Mouse (Mus musculus) Patski (cell line): ENCODE results near the gene Gtf2ird2. TPM values are rescaled to one million over a fixed set of nuclear protein-coding genes. Genes with fewer than 3 reads are reported as not detected.

Experiments
- ATAC-seq: fragments of 100-300 bp; one replicate; pipeline ENCODE4 v1.8.0; 2021
- CTCF ChIA-PET: fragments of 350-600 bp; sonication (Branson Sonifier 250); formaldehyde crosslinking; loops from one replicate; lab custom pipeline; 2022; ENCODE audit warnings: inconsistent platforms; lab: Charles Lee
- POLR2A ChIA-PET: fragments of 350-600 bp; sonication (Branson Sonifier 250); formaldehyde crosslinking; loops from one replicate; lab custom pipeline; 2022; ENCODE audit warnings: antibody characterized with exemption, inconsistent platforms; lab: Charles Lee
- DNase-seq: peaks from one replicate; pipeline ENCODE4 v3.0.0-alpha.2; 2011; ENCODE audit warnings: low read depth, low spot score
- H3K27me3 ChIP-seq: fragments of 371-371 bp; one replicate; pipeline ENCODE4 v1.5.1; 2021
- CTCF ChIP-seq: fragments of 100-300 bp; IDR thresholded peaks from one replicate; pipeline ENCODE4 v1.5.1; 2021
- in situ Hi-C: fragments of 300-500 bp; cut with MboI; formaldehyde crosslinking; loops from 3 replicates; pipeline ENCODE4 v1.11.1; 2018; ENCODE audit warnings: low pct_unique_long_range_greater_than_20kb, mixed read lengths
- polyA plus RNA-seq: library from polyadenylated mRNA; unstranded; gene quantifications from one replicate; pipeline ENCODE4 v1.2.3, GENCODE M21; 2021

The Gtf2ird2 gene
- polyA plus RNA-seq, 1 experiment from 2014 or later, result 11.1 TPM

- DNase-seq (no peak), ATAC-seq (no peak)
- ChIA-PET CTCF (interaction anchor here (1.1 to 2.9 kb wide), 2 partner anchors 10 to 16 kb away, joined by 3 to 10 read pairs; no protein-coding TSS in a partner anchor), POLR2A (interaction anchor here (0.7 to 1.0 kb wide), 3 partner anchors 8 to 14 kb away, joined by 3 to 6 read pairs (median 3); no protein-coding TSS in a partner anchor)
- H3K27me3 ChIP-seq, result no peaks in the 10 kb centered on the region
- no peak for TF ChIP-seq CTCF
- in situ Hi-C loops, result no loop called here
Measured at GRCm38 (mm10) chr5:134257349-134258031, 73.7 kb downstream of the Gtf2ird2 start.

GRCm38 (mm10) chr5:134258395-134258794, 74.6 kb downstream of the Gtf2ird2 start:
- DNase-seq, result no peak
- in situ Hi-C loops, result no loop called here

GRCm38 (mm10) chr5:134258934-134259333, 75.1 kb downstream of the Gtf2ird2 start:
- TF ChIP-seq CTCF, result no peak
- no peaks in the 10 kb centered on the region for H3K27me3 ChIP-seq
- ChIA-PET CTCF (interaction anchor here (1.1 to 2.9 kb wide), 2 partner anchors 8 to 17 kb away, joined by 3 to 10 read pairs; no protein-coding TSS in a partner anchor), POLR2A (no interaction called here)
- ATAC-seq (no peak), DNase-seq (no peak)
- in situ Hi-C loops, result no loop called here

More at GRCm38 (mm10) chr5:134258395-134258794, 74.6 kb downstream of the Gtf2ird2 start:
- POLR2A ChIA-PET, result interaction anchor here (1.0 kb wide), 1 partner anchor 9 kb away, joined by 6 read pairs; no protein-coding TSS in a partner anchor
- TF ChIP-seq CTCF, result no peak
- ATAC-seq, result no peak
- CTCF ChIA-PET, result interaction anchor here (1.1 to 2.9 kb wide), 2 partner anchors 9 to 17 kb away, joined by 3 to 10 read pairs; no protein-coding TSS in a partner anchor
- no peaks in the 10 kb centered on the region for H3K27me3 ChIP-seq

- POLR2A ChIA-PET, result no interaction called here
- DNase-seq (no peak), ATAC-seq (no peak)
- H3K27me3 ChIP-seq, result no peaks in the 10 kb centered on the region
- no peak for TF ChIP-seq CTCF
- in situ Hi-C loops, result no loop called here
- CTCF ChIA-PET, result interaction anchor here (0.8 kb wide), 1 partner anchor 11 kb away, joined by 3 read pairs; no protein-coding TSS in a partner anchor
Measured at GRCm38 (mm10) chr5:134260001-134260636, 76.3 kb downstream of the Gtf2ird2 start.

- DNase-seq, result no peak
- TF ChIP-seq CTCF, result no peak
- no peaks in the 10 kb centered on the region for H3K27me3 ChIP-seq
- ChIA-PET POLR2A (interaction anchor here (0.6 to 1.6 kb wide), 4 partner anchors 12 to 64 kb away, joined by 3 to 5 read pairs (median 4); no protein-coding TSS in a partner anchor), CTCF (no interaction called here)
- ATAC-seq, result no peak
- in situ Hi-C loops, result no loop called here
Measured at GRCm38 (mm10) chr5:134265890-134266289, 82.1 kb downstream of the Gtf2ird2 start.

GRCm38 (mm10) chr5:134266404-134266803, 82.6 kb downstream of the Gtf2ird2 start:
- no peak for ATAC-seq
- CTCF ChIA-PET, result no interaction called here
- TF ChIP-seq CTCF, result no peak
- in situ Hi-C loops, result no loop called here
- POLR2A ChIA-PET, result interaction anchor here (0.9 kb wide), 1 partner anchor 64 kb away, joined by 5 read pairs; no protein-coding TSS in a partner anchor
- no peak for DNase-seq
- no peaks in the 10 kb centered on the region for H3K27me3 ChIP-seq

GRCm38 (mm10) chr5:134268751-134269150, 84.9 kb downstream of the Gtf2ird2 start:
- DNase-seq (no peak), ATAC-seq (no peak)
- ChIA-PET POLR2A (interaction anchor here (0.5 kb wide), 1 partner anchor 11 kb away, joined by 3 read pairs; no protein-coding TSS in a partner anchor), CTCF (interaction anchor here (1.0 to 2.0 kb wide), 2 partner anchors 24 to 81 kb away, joined by 3 to 5 read pairs; no protein-coding TSS in a partner anchor)
- in situ Hi-C loops, result no loop called here
- no peak for TF ChIP-seq CTCF
- no peaks in the 10 kb centered on the region for H3K27me3 ChIP-seq

GRCm38 (mm10) chr5:134269751-134270150, 85.9 kb downstream of the Gtf2ird2 start:
- in situ Hi-C loops, result no loop called here
- CTCF ChIA-PET, result interaction anchor here (1.0 to 2.0 kb wide), 2 partner anchors 23 to 82 kb away, joined by 3 to 5 read pairs; no protein-coding TSS in a partner anchor
- POLR2A ChIA-PET, result no interaction called here
- H3K27me3 ChIP-seq, result no peaks in the 10 kb centered on the region
- DNase-seq, result no peak
- ATAC-seq, result no peak
- TF ChIP-seq CTCF, result no peak

GRCm38 (mm10) chr5:134270566-134270965, 86.7 kb downstream of the Gtf2ird2 start:
- DNase-seq, result no peak
- no peak for TF ChIP-seq CTCF
- ChIA-PET CTCF (interaction anchor here (1.0 to 2.0 kb wide), 3 partner anchors 9 to 22 kb away, joined by 3 to 5 read pairs (median 4); no protein-coding TSS in a partner anchor), POLR2A (interaction anchor here (1.2 kb wide), 1 partner anchor 13 kb away, joined by 3 read pairs; no protein-coding TSS in a partner anchor)
- H3K27me3 ChIP-seq, result no peaks in the 10 kb centered on the region
- in situ Hi-C loops, result no loop called here
- ATAC-seq, result no peak

GRCm38 (mm10) chr5:134271421-134271820, 87.6 kb downstream of the Gtf2ird2 start:
- no peak for TF ChIP-seq CTCF
- H3K27me3 ChIP-seq, result no peaks in the 10 kb centered on the region
- ChIA-PET POLR2A (interaction anchor here (1.2 kb wide), 1 partner anchor 14 kb away, joined by 3 read pairs; no protein-coding TSS in a partner anchor), CTCF (interaction anchor here (1.0 to 1.5 kb wide), 2 partner anchors 10 to 59 kb away, joined by 3 to 4 read pairs; no protein-coding TSS in a partner anchor)
- no peak for DNase-seq
- in situ Hi-C loops, result no loop called here
- no peak for ATAC-seq
